In genomic region chr3:101164771-101165170, GRCm38 (mm10) we compare ENCODE assay signal across 19 mouse cellular contexts. TPM values are rescaled to one million over a fixed set of nuclear protein-coding genes. Genes with fewer than 3 reads are reported as not detected.
A peak's percentile ranks its signal among the peaks of the same experiment; 100 is the strongest.
DNase-seq lines count a peak whose midpoint lies in the region; ATAC-seq and TF ChIP-seq lines count a peak whose summit lies in the region.
"Had no signal": no experiment of that assay in that cellular context is flagged by ENCODE, and none has a peak within 500 bp of the region (broad histone marks: within the 10 kb centered on the region; RNA-seq: fewer than 3 reads in every experiment).

No protein-coding gene starts in this region.

- peak; percentile 83; the same call in 1 of the 2 replicates for TF ChIP-seq EP300 in ES-Bruce4 (IDR thresholded peaks at IDR 0.05; ENCODE audit: insufficient read depth, low read depth, low read length)

- no peak overlapping the region for H3K4me2 ChIP-seq in midbrain, embryonic 14.5 days (ENCODE audit: low read length)
- H3K4me2 ChIP-seq: embryonic facial prominence, embryonic 15.5 days; forebrain, embryonic 15.5 days; heart, embryonic 13.5 days; hindbrain, embryonic 14.5 days had no signal

- 46% methylated on average over 5 of the region's 5 CpGs for WGBS in heart, embryonic 10.5 days
- 84% methylated on average over 5 of the region's 5 CpGs for WGBS in midbrain, embryonic 14.5 days

- no peaks in the 10 kb centered on the region for H3K27me3 ChIP-seq in heart, embryonic 10.5 days (ENCODE audit: insufficient read depth, poor library complexity, severe bottlenecking)
- H3K27me3 ChIP-seq in ES-Bruce4 (ENCODE audit: control insufficient read depth, insufficient read depth, low read length, poor library complexity, severe bottlenecking): no peaks in the 10 kb centered on the region
- no peaks in the 10 kb centered on the region for H3K27me3 ChIP-seq in midbrain, embryonic 14.5 days (ENCODE audit: control insufficient read depth, insufficient read depth, low read length)
- H3K27me3 ChIP-seq: CH12.LX; embryonic facial prominence, embryonic 15.5 days; forebrain, embryonic 15.5 days; heart, embryonic 13.5 days; Patski had no signal

- intact Hi-C loops in heart, postnatal 10 days (cut with DNase I): loop anchor here (5.0 kb wide), 1 partner anchor 133 kb away; no protein-coding TSS in a partner anchor

- peaks cover 69% of the 10 kb centered on the region for H3K4me1 ChIP-seq in heart, embryonic 10.5 days
- peaks cover 27% of the 10 kb centered on the region for H3K4me1 ChIP-seq in ES-Bruce4 (ENCODE audit: control insufficient read depth, insufficient read depth, low read length)
- H3K4me1 ChIP-seq in midbrain, embryonic 14.5 days (ENCODE audit: control insufficient read depth, insufficient read depth, low read length): peaks cover 18% of the 10 kb centered on the region

- DNase-seq in heart, embryonic 10.5 days (ENCODE audit: low spot score): no peak
- no peak for DNase-seq in heart, postnatal 10 days
- peak; percentile 87 for DNase-seq in R1 (ENCODE audit: low read depth, low spot score)
- DNase-seq in midbrain, embryonic 14.5 days: no peak
- no peak for DNase-seq in spleen, postnatal 4 days (ENCODE audit: low spot score in 2 of 2)
- DNase-seq: adrenal gland, adult 8-10 months; adrenal gland, postnatal 36 days; cerebellum, adult 2 months; cerebellum, postnatal 10 days; gastrocnemius, postnatal 10 days; heart, postnatal 4 days had no signal

- no peak for ATAC-seq in midbrain, embryonic 14.5 days (ENCODE audit: low FRiP score, low TSS enrichment)
- ATAC-seq: forebrain, embryonic 15.5 days; Patski had no signal

- H3K9ac ChIP-seq in ES-Bruce4 (ENCODE audit: low read depth, poor library complexity, severe bottlenecking): 0 out of 2 replicates have a peak overlapping the region, but pooled peaks have one; percentile 1
- no peak overlapping the region for H3K9ac ChIP-seq in midbrain, embryonic 14.5 days (replicated peaks; ENCODE audit: low read length)
- H3K9ac ChIP-seq: embryonic facial prominence, embryonic 15.5 days; forebrain, embryonic 15.5 days; heart, embryonic 13.5 days; hindbrain, embryonic 14.5 days had no signal

- no peaks in the 10 kb centered on the region for H3K9me3 ChIP-seq in heart, embryonic 10.5 days
- no peaks in the 10 kb centered on the region for H3K9me3 ChIP-seq in ES-Bruce4 (replicated peaks; ENCODE audit: control insufficient read depth, insufficient read depth, low read length, poor library complexity, severe bottlenecking)
- no peaks in the 10 kb centered on the region for H3K9me3 ChIP-seq in midbrain, embryonic 14.5 days (ENCODE audit: control insufficient read depth, low read length)
- H3K9me3 ChIP-seq: embryonic facial prominence, embryonic 15.5 days; forebrain, embryonic 15.5 days; heart, embryonic 13.5 days had no signal

- peak overlapping the region; percentile 49; the same call in 1 of the 2 replicates for H3K27ac ChIP-seq in heart, embryonic 10.5 days
- H3K27ac ChIP-seq in ES-Bruce4 (ENCODE audit: insufficient read depth, low read length): peak overlapping the region; percentile 94
- H3K27ac ChIP-seq in midbrain, embryonic 14.5 days (replicated peaks; ENCODE audit: low read depth, low read length): no peak overlapping the region
- H3K27ac ChIP-seq: embryonic facial prominence, embryonic 15.5 days; forebrain, embryonic 15.5 days; heart, embryonic 13.5 days; hindbrain, embryonic 14.5 days had no signal

- no peak for TF ChIP-seq CTCF in ES-Bruce4 (IDR thresholded peaks at IDR 0.05; ENCODE audit: low read depth, low read length)

- no peak overlapping the region for H3K4me3 ChIP-seq in heart, embryonic 10.5 days
- no peak overlapping the region for H3K4me3 ChIP-seq in ES-Bruce4 (ENCODE audit: low read depth, low read length)
- H3K4me3 ChIP-seq in midbrain, embryonic 14.5 days (replicated peaks; ENCODE audit: low read depth, low read length): no peak overlapping the region
- H3K4me3 ChIP-seq: embryonic facial prominence, embryonic 15.5 days; erythroblast, embryonic 14.5 days; forebrain, embryonic 15.5 days; heart, embryonic 13.5 days had no signal

- no peak for TF ChIP-seq POLR2A in ES-Bruce4 (IDR thresholded peaks at IDR 0.05; ENCODE audit: insufficient read depth, low read length)

- H3K36me3 ChIP-seq in heart, embryonic 10.5 days: no peaks in the 10 kb centered on the region
- H3K36me3 ChIP-seq in ES-Bruce4 (ENCODE audit: control insufficient read depth, insufficient read depth, low read length, poor library complexity, severe bottlenecking): no peaks in the 10 kb centered on the region
- H3K36me3 ChIP-seq in midbrain, embryonic 14.5 days (ENCODE audit: control insufficient read depth, insufficient read depth, low read length): no peaks in the 10 kb centered on the region
- H3K36me3 ChIP-seq: embryonic facial prominence, embryonic 15.5 days; forebrain, embryonic 15.5 days; heart, embryonic 13.5 days had no signal

RNA-seq across cellular contexts. Expression of gene Ptgfrn, which starts 54.7 kb away (rescaled TPM):
- 4.8 and 5.6 TPM in 2 replicates for polyA plus RNA-seq in heart, embryonic 10.5 days (2016; fragmentation: Nextera tagmentation; extraction: Ambion mirVana)
- 10 to 100 TPM; 71.5 to 74.7 TPM for total RNA-seq in heart, postnatal 10 days (2021)
- polyA plus RNA-seq in ES-Bruce4 (2011; ENCODE audit: insufficient read depth, insufficient read length, low read depth, missing spikeins): 59.6 and 60.7 TPM in 2 replicates
- 4.0 and 4.2 TPM in 2 replicates for polyA plus RNA-seq in midbrain, embryonic 14.5 days (2014; fragmentation: Nextera tagmentation; extraction: Ambion mirVana)
- total RNA-seq: CH12.LX had no signal
- polyA plus RNA-seq: erythroblast, embryonic 14.5 days had no signal
